12 mouse cellular contexts compared by ENCODE assay signal in genomic region chr14:101561251-101561701, GRCm38 (mm10). TPM values are rescaled to one million over a fixed set of nuclear protein-coding genes. Genes with fewer than 3 reads are reported as not detected.
DNase-seq lines count a peak whose midpoint lies in the region; ATAC-seq and TF ChIP-seq lines count a peak whose summit lies in the region.
"Had no signal": no experiment of that assay in that cellular context is flagged by ENCODE, and none has a peak within 500 bp of the region (broad histone marks: within the 10 kb centered on the region; RNA-seq: fewer than 3 reads in every experiment).

No protein-coding gene starts in this region.

- peak; percentile 76 for ATAC-seq in heart, embryonic 16.5 days (replicated peaks; ENCODE audit: extremely low read depth, insufficient read depth, low FRiP score)
- peak; percentile 53 for ATAC-seq in neural tube, embryonic 13.5 days (ENCODE audit: low read depth)

- no peaks in the 10 kb centered on the region for H3K36me3 ChIP-seq in heart, embryonic 16.5 days (ENCODE audit: control insufficient read depth, insufficient read depth)
- no peaks in the 10 kb centered on the region for H3K36me3 ChIP-seq in neural tube, embryonic 13.5 days
- H3K36me3 ChIP-seq: embryonic facial prominence, embryonic 12.5 days; G1E had no signal

- H3K27me3 ChIP-seq in heart, embryonic 16.5 days (ENCODE audit: control insufficient read depth, insufficient read depth, low read length): no peaks in the 10 kb centered on the region
- H3K27me3 ChIP-seq in neural tube, embryonic 13.5 days: no peaks in the 10 kb centered on the region
- H3K27me3 ChIP-seq: embryonic facial prominence, embryonic 12.5 days had no signal

- intact Hi-C loops in left cerebral cortex, adult 2 months (cut with DNase I): no loop called here
- intact Hi-C loops in left cerebral cortex, postnatal 36 days (cut with DNase I): no loop called here

- H3K9ac ChIP-seq in heart, embryonic 16.5 days (ENCODE audit: low read length): peak overlapping the region; percentile 30; the same call in 1 of the 2 replicates
- H3K9ac ChIP-seq in neural tube, embryonic 13.5 days: no peak overlapping the region
- H3K9ac ChIP-seq: embryonic facial prominence, embryonic 12.5 days had no signal

- H3K4me1 ChIP-seq in heart, embryonic 16.5 days (ENCODE audit: control insufficient read depth, insufficient read depth, low read length): peaks cover 26% of the 10 kb centered on the region
- H3K4me1 ChIP-seq in neural tube, embryonic 13.5 days (replicated peaks): peaks cover 6% of the 10 kb centered on the region; the same call in 1 of the 2 replicates
- H3K4me1 ChIP-seq: embryonic facial prominence, embryonic 12.5 days had no signal

- H3K27ac ChIP-seq in left cerebral cortex, adult 2 months: no peak overlapping the region
- H3K27ac ChIP-seq in heart, embryonic 16.5 days (ENCODE audit: low read length): peak overlapping the region; percentile 56
- no peak overlapping the region for H3K27ac ChIP-seq in neural tube, embryonic 13.5 days (replicated peaks)
- H3K27ac ChIP-seq: embryonic facial prominence, embryonic 12.5 days; kidney, postnatal 0 days; macrophage had no signal

- H3K4me2 ChIP-seq in heart, embryonic 16.5 days (ENCODE audit: low read depth, low read length): peak overlapping the region; percentile 52
- peak overlapping the region; percentile 9; the same call in 1 of the 2 replicates for H3K4me2 ChIP-seq in neural tube, embryonic 13.5 days
- H3K4me2 ChIP-seq: embryonic facial prominence, embryonic 12.5 days had no signal

- no peak for TF ChIP-seq CTCF in left cerebral cortex, adult 2 months (IDR thresholded peaks at IDR 0.05)

- peak overlapping the region; percentile 17 for H3K4me3 ChIP-seq in left cerebral cortex, adult 2 months
- 0 out of 2 replicates have a peak overlapping the region, but pooled peaks have one; percentile 13 for H3K4me3 ChIP-seq in heart, embryonic 16.5 days (ENCODE audit: low read length)
- H3K4me3 ChIP-seq in neural tube, embryonic 13.5 days: no peak overlapping the region
- H3K4me3 ChIP-seq: embryonic facial prominence, embryonic 12.5 days had no signal

- no peaks in the 10 kb centered on the region for H3K9me3 ChIP-seq in heart, embryonic 16.5 days (replicated peaks; ENCODE audit: control insufficient read depth, low read length)
- no peaks in the 10 kb centered on the region for H3K9me3 ChIP-seq in neural tube, embryonic 13.5 days
- H3K9me3 ChIP-seq: embryonic facial prominence, embryonic 12.5 days had no signal

- no peak for DNase-seq in left cerebral cortex, adult 2 months (ENCODE audit: extremely low spot score in 1 of 2, low spot score in 2 of 2)
- no peak for DNase-seq in left cerebral cortex, postnatal 36 days (ENCODE audit: low spot score in 2 of 2)
- DNase-seq in cerebellum, adult 18-20 months: peak; percentile 65 to 66
- no peak for DNase-seq in gastrocnemius, adult 18-20 months (ENCODE audit: low spot score)
- DNase-seq in thymus, postnatal 0 days (ENCODE audit: low spot score): no peak
- DNase-seq in thymus, adult 18-20 months: no peak

- 41% methylated on average over 12 of the region's 12 CpGs for WGBS in heart, embryonic 16.5 days
- WGBS in neural tube, embryonic 13.5 days: 45% methylated on average over 12 of the region's 12 CpGs

RNA-seq across cellular contexts. Expression of gene Tbc1d4, which starts 47.7 kb away (rescaled TPM):
- 10 to 100 TPM; 10.6 to 11.3 TPM for total RNA-seq in left cerebral cortex, adult 2 months (2021)
- total RNA-seq in left cerebral cortex, postnatal 36 days (2021): 10 to 100 TPM in 1 of 2 experiments, 1 to 10 TPM in 1; 6.1 to 12.0 TPM
- polyA plus RNA-seq in heart, embryonic 16.5 days (2015; fragmentation: Nextera tagmentation; extraction: Ambion mirVana): 25.8 and 25.9 TPM in 2 replicates
- 5.4 and 6.9 TPM in 2 replicates for polyA plus RNA-seq in neural tube, embryonic 13.5 days (2015; fragmentation: Nextera tagmentation; extraction: Ambion mirVana)
- total RNA-seq in gastrocnemius, adult 18-20 months (2021): 10 to 100 TPM; 39.6 to 46.6 TPM
- 14.8 and 15.0 TPM in 2 replicates for polyA plus RNA-seq in thymus, postnatal 0 days (2015; fragmentation: Nextera tagmentation; extraction: Ambion mirVana)
- polyA plus RNA-seq: G1E had no signal

Comparison
In these comparisons a context has a peak if more than half of its experiments do, and no peak if none do; other contexts are left out.
1. DNase-seq: peak in cerebellum, adult 18-20 months (2 of 2); none in left cerebral cortex, adult 2 months (0 of 2), left cerebral cortex, postnatal 36 days (0 of 2), gastrocnemius, adult 18-20 months (single experiment), thymus, postnatal 0 days (single experiment) and thymus, adult 18-20 months (0 of 2).